Mouse (Mus musculus) thymus, postnatal 14 days (tissue): ENCODE data around the gene 6030468B19Rik.

Experiments
- DNase-seq: peaks from one replicate; pipeline ENCODE4 v3.0.0; 2021

6030468B19Rik gene

GRCm38 (mm10) chr11:117797511-117798159 is at the start of gene 6030468B19Rik:
6030468B19Rik (plus strand) TSS chr11:117797660.
- DNase-seq, result no peak

GRCm38 (mm10) chr11:117748628-117749027 is 48.8 kb upstream of the 6030468B19Rik start:
- no peak for DNase-seq

GRCm38 (mm10) chr11:117749414-117749813 is 48.0 kb upstream of the 6030468B19Rik start:
- no peak for DNase-seq

- DNase-seq, result no peak
These were observed 45.9 kb upstream of the 6030468B19Rik start for GRCm38 (mm10) chr11:117751544-117751943.

- no peak for DNase-seq
These were observed 41.6 kb upstream of the 6030468B19Rik start for GRCm38 (mm10) chr11:117755891-117756290.

- no peak for DNase-seq
These were observed 38.2 kb upstream of the 6030468B19Rik start for GRCm38 (mm10) chr11:117759267-117759666.

- DNase-seq, result no peak
These were observed 36.9 kb upstream of the 6030468B19Rik start for GRCm38 (mm10) chr11:117760374-117761119.

- DNase-seq, result no peak
These were observed 35.7 kb upstream of the 6030468B19Rik start for GRCm38 (mm10) chr11:117761801-117762200.

- no peak for DNase-seq
These were observed 35.2 kb upstream of the 6030468B19Rik start for GRCm38 (mm10) chr11:117762246-117762645.

GRCm38 (mm10) chr11:117764319-117764718 is 33.1 kb upstream of the 6030468B19Rik start:
- no peak for DNase-seq

- no peak for DNase-seq
These were observed 32.1 kb upstream of the 6030468B19Rik start for GRCm38 (mm10) chr11:117765361-117765760.

- no peak for DNase-seq
These were observed 31.2 kb upstream of the 6030468B19Rik start for GRCm38 (mm10) chr11:117766275-117766674.

- DNase-seq, result no peak
These were observed 28.5 kb upstream of the 6030468B19Rik start for GRCm38 (mm10) chr11:117768725-117769682.

- DNase-seq, result no peak
These were observed 27.8 kb upstream of the 6030468B19Rik start for GRCm38 (mm10) chr11:117769683-117770047.

- no peak for DNase-seq
These were observed 27.1 kb upstream of the 6030468B19Rik start for GRCm38 (mm10) chr11:117770407-117770806.

GRCm38 (mm10) chr11:117772352-117772751 is 25.1 kb upstream of the 6030468B19Rik start:
- no peak for DNase-seq

GRCm38 (mm10) chr11:117774925-117775324 is 22.5 kb upstream of the 6030468B19Rik start:
- DNase-seq, result no peak

GRCm38 (mm10) chr11:117775540-117775939 is 21.9 kb upstream of the 6030468B19Rik start:
- DNase-seq, result no peak

GRCm38 (mm10) chr11:117776085-117776792 is 21.2 kb upstream of the 6030468B19Rik start:
- no peak for DNase-seq

GRCm38 (mm10) chr11:117777111-117777510 is 20.3 kb upstream of the 6030468B19Rik start:
- DNase-seq, result peak; percentile 56

- DNase-seq, result no peak
These were observed 19.4 kb upstream of the 6030468B19Rik start for GRCm38 (mm10) chr11:117778031-117778430.

- DNase-seq, result peak; percentile 43
These were observed 18.5 kb upstream of the 6030468B19Rik start for GRCm38 (mm10) chr11:117778851-117779433.
